In genomic region chr4:150663192-150663591, GRCm38 (mm10) we compare ENCODE assay signal across 10 mouse cellular contexts. TPM values are rescaled to one million over a fixed set of nuclear protein-coding genes. Genes with fewer than 3 reads are reported as not detected.
A peak's percentile ranks its signal among the peaks of the same experiment; 100 is the strongest.
DNase-seq lines count a peak whose midpoint lies in the region; ATAC-seq lines count a peak whose summit lies in the region.
"Had no signal": no experiment of that assay in that cellular context is flagged by ENCODE, and none has a peak within 500 bp of the region (broad histone marks: within the 10 kb centered on the region; RNA-seq: fewer than 3 reads in every experiment).

No protein-coding gene starts in this region.

- peak; percentile 34 to 46 for DNase-seq in heart, postnatal 14 days
- DNase-seq in heart, embryonic 10.5 days (ENCODE audit: low spot score): no peak
- DNase-seq in 3T3-L1 (ENCODE audit: low read depth, low spot score) (peak; percentile 18), ES-CJ7 (ENCODE audit: low read depth, low spot score) (peak; percentile 80)
- DNase-seq in urinary bladder, adult 18-20 months (ENCODE audit: low spot score in 2 of 2): no peak

- no peak overlapping the region for H3K4me2 ChIP-seq in neural tube, embryonic 13.5 days
- no peak overlapping the region for H3K4me2 ChIP-seq in forebrain, embryonic 16.5 days (ENCODE audit: low read length)
- H3K4me2 ChIP-seq: embryonic facial prominence, embryonic 15.5 days had no signal

- H3K4me3 ChIP-seq in heart, embryonic 10.5 days: no peak overlapping the region
- no peak overlapping the region for H3K4me3 ChIP-seq in neural tube, embryonic 13.5 days
- H3K4me3 ChIP-seq in forebrain, embryonic 16.5 days (replicated peaks; ENCODE audit: low read length): no peak overlapping the region
- H3K4me3 ChIP-seq: embryonic facial prominence, embryonic 15.5 days had no signal

- no peak overlapping the region for H3K27ac ChIP-seq in heart, embryonic 10.5 days
- peak overlapping the region; percentile 74 for H3K27ac ChIP-seq in neural tube, embryonic 13.5 days (replicated peaks)
- no peak overlapping the region for H3K27ac ChIP-seq in forebrain, embryonic 16.5 days (ENCODE audit: low read length)
- H3K27ac ChIP-seq: embryonic facial prominence, embryonic 15.5 days had no signal

- H3K27me3 ChIP-seq in heart, embryonic 10.5 days (ENCODE audit: insufficient read depth, poor library complexity, severe bottlenecking): peaks cover 8% of the 10 kb centered on the region; the same call in 1 of the 2 replicates
- no peaks in the 10 kb centered on the region for H3K27me3 ChIP-seq in neural tube, embryonic 13.5 days
- peaks cover 5% of the 10 kb centered on the region for H3K27me3 ChIP-seq in forebrain, embryonic 16.5 days (replicated peaks; ENCODE audit: control insufficient read depth, insufficient read depth, low read length)
- H3K27me3 ChIP-seq: embryonic facial prominence, embryonic 15.5 days had no signal

- 54% methylated on average over 12 of the region's 12 CpGs for WGBS in heart, embryonic 10.5 days
- WGBS in neural tube, embryonic 13.5 days: 60% methylated on average over 12 of the region's 12 CpGs
- WGBS in forebrain, embryonic 16.5 days: 59% methylated on average over 12 of the region's 12 CpGs

- H3K9me3 ChIP-seq in heart, embryonic 10.5 days: no peaks in the 10 kb centered on the region
- 0 out of 2 replicates have a peak, but pooled peaks cover 6% of the 10 kb centered on the region for H3K9me3 ChIP-seq in neural tube, embryonic 13.5 days
- H3K9me3 ChIP-seq in forebrain, embryonic 16.5 days (ENCODE audit: control insufficient read depth, low read length): no peaks in the 10 kb centered on the region
- H3K9me3 ChIP-seq: embryonic facial prominence, embryonic 15.5 days had no signal

- peak; percentile 68 for ATAC-seq in granulocyte monocyte progenitor cell, adult 5-6 weeks (replicated peaks; ENCODE audit: poor library complexity, severe bottlenecking)
- no peak for ATAC-seq in neural tube, embryonic 13.5 days (ENCODE audit: low read depth)
- ATAC-seq in forebrain, embryonic 16.5 days: no peak

- intact Hi-C loops in heart, postnatal 14 days (cut with DNase I): no loop called here

- H3K36me3 ChIP-seq in heart, embryonic 10.5 days: no peaks in the 10 kb centered on the region
- H3K36me3 ChIP-seq in neural tube, embryonic 13.5 days: no peaks in the 10 kb centered on the region
- no peaks in the 10 kb centered on the region for H3K36me3 ChIP-seq in forebrain, embryonic 16.5 days (ENCODE audit: control insufficient read depth, insufficient read depth)
- H3K36me3 ChIP-seq: embryonic facial prominence, embryonic 15.5 days had no signal

- peaks cover 26% of the 10 kb centered on the region for H3K4me1 ChIP-seq in heart, embryonic 10.5 days
- peaks cover 22% of the 10 kb centered on the region for H3K4me1 ChIP-seq in neural tube, embryonic 13.5 days (replicated peaks)
- peaks cover 5% of the 10 kb centered on the region; the same call in 1 of the 2 replicates for H3K4me1 ChIP-seq in forebrain, embryonic 16.5 days (replicated peaks; ENCODE audit: control insufficient read depth, insufficient read depth, low read length)

- H3K9ac ChIP-seq in neural tube, embryonic 13.5 days: no peak overlapping the region
- H3K9ac ChIP-seq in forebrain, embryonic 16.5 days (replicated peaks; ENCODE audit: low read depth, low read length): no peak overlapping the region
- H3K9ac ChIP-seq: embryonic facial prominence, embryonic 15.5 days had no signal

RNA-seq across cellular contexts. Expression of gene Slc45a1, which starts 11.2 kb away (rescaled TPM):
- not detected for total RNA-seq in heart, postnatal 14 days (2021)
- 0.10 and 0.15 TPM in 2 replicates for polyA plus RNA-seq in heart, embryonic 10.5 days (2016; fragmentation: Nextera tagmentation; extraction: Ambion mirVana)
- not detected in 2 replicates for total RNA-seq in granulocyte monocyte progenitor cell, adult 5-6 weeks (2014; fragmentation: Nextera tagmentation)
- not detected in 2 replicates for total RNA-seq in granulocyte monocyte progenitor cell, adult 5-6 weeks (2017)
- 26.8 and 28.6 TPM in 2 replicates for polyA plus RNA-seq in neural tube, embryonic 13.5 days (2015; fragmentation: Nextera tagmentation; extraction: Ambion mirVana)
- polyA plus RNA-seq in forebrain, embryonic 16.5 days (2015; fragmentation: Nextera tagmentation; extraction: Ambion mirVana): 19.3 and 25.8 TPM in 2 replicates
- polyA plus RNA-seq: liver, embryonic 16.5 days had no signal

Comparison
In these comparisons a context has a peak if more than half of its experiments do, and no peak if none do; other contexts are left out.
1. DNase-seq: peak in heart, postnatal 14 days (2 of 2), 3T3-L1 (single experiment) and ES-CJ7 (single experiment); none in heart, embryonic 10.5 days (single experiment) and urinary bladder, adult 18-20 months (0 of 2).
2. RNA of gene Slc45a1, which starts 11.2 kb away (polyA plus RNA-seq): 26.8 to 28.6 TPM in neural tube, embryonic 13.5 days and 19.3 to 25.8 TPM in forebrain, embryonic 16.5 days; 0.10 to 0.15 TPM in heart, embryonic 10.5 days; every median in the first group is over 10 times any median in the second.